Comparison of ENCODE assay signal across 17 mouse cellular contexts in genomic region chr9:108494146-108494825, GRCm38 (mm10).
"Had no signal": no experiment of that assay in that cellular context is flagged by ENCODE, and none has a peak within 500 bp of the region (broad histone marks: within the 10 kb centered on the region; RNA-seq: fewer than 3 reads in every experiment).

No protein-coding gene starts in this region.

- H3K9me3 ChIP-seq: midbrain, embryonic 10.5 days; midbrain, embryonic 13.5 days; midbrain, embryonic 15.5 days; neural tube, embryonic 13.5 days; neural tube, embryonic 15.5 days had no signal

- H3K4me2 ChIP-seq: lung, embryonic 14.5 days; midbrain, embryonic 13.5 days; midbrain, embryonic 15.5 days; neural tube, embryonic 13.5 days; neural tube, embryonic 15.5 days had no signal

- ATAC-seq: midbrain, embryonic 13.5 days; midbrain, embryonic 15.5 days had no signal

- H3K9ac ChIP-seq: liver, embryonic 14.5 days; lung, embryonic 14.5 days; midbrain, embryonic 13.5 days; midbrain, embryonic 15.5 days; neural tube, embryonic 13.5 days; neural tube, embryonic 15.5 days had no signal

- H3K27me3 ChIP-seq: midbrain, embryonic 13.5 days; midbrain, embryonic 15.5 days; neural tube, embryonic 13.5 days; neural tube, embryonic 15.5 days had no signal

- H3K27ac ChIP-seq: liver, embryonic 14.5 days; midbrain, embryonic 10.5 days; midbrain, embryonic 13.5 days; midbrain, embryonic 15.5 days; neural tube, embryonic 13.5 days; neural tube, embryonic 15.5 days had no signal

- DNase-seq: lung, adult 18-20 months; lung, embryonic 14.5 days; lung, postnatal 10 days; retina, postnatal 1 day; right cerebral cortex, adult 18-20 months; right cerebral cortex, postnatal 25 days; right cerebral cortex, postnatal 4 days; spleen, adult 18-20 months; thymus, adult 18-20 months; thymus, postnatal 14 days had no signal

- H3K4me3 ChIP-seq: midbrain, embryonic 13.5 days; midbrain, embryonic 15.5 days; myocyte; neural tube, embryonic 13.5 days; neural tube, embryonic 15.5 days had no signal
